Mouse (Mus musculus): ENCODE measurements around the gene Gabre.

The Gabre gene

GRCm38 (mm10) chrX:72274659-72275371 is at the start of gene Gabre:
Gabre (minus strand) TSS chrX:72274803.
- DNase-seq = no peak

DNA sequence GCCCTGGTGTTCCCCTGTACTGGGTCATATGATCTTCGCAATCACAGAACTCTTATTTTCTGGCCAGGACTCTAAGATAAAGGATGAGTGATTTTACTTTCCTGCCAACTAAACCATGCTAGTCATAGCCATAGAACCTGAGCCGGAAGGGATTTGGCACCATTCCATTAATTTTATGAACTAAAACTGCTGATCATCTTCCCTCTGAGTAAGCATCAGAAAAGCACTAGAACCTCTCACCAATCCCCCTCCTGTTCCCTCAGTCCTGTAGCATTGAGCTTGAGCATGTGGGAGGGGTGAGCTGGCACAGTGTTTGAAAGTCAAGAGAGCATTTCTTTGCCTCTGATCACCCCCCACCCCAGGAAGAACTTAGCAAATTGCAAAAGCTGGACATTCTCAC is 23.2 kb upstream of the Gabre start:
- DNase-seq = no peak

- DNase-seq = no peak
Observed at GRCm38 (mm10) chrX:72275372-72275663, 715 bp upstream of the Gabre start.

- no peak for DNase-seq
Observed at GRCm38 (mm10) chrX:72273966-72274658, 491 bp downstream of the Gabre start.

GRCm38 (mm10) chrX:72270637-72271036 is 4.0 kb downstream of the Gabre start:
- no peak for DNase-seq

- no peak for DNase-seq
Observed at GRCm38 (mm10) chrX:72221717-72222116, 52.9 kb downstream of the Gabre start, which contains the start of gene Magea4. Magea4 (plus strand) TSS chrX:72222017.

Data from cerebellum, adult 9-10 months (tissue).